Mouse (Mus musculus): ENCODE data around the gene 4930402H24Rik.

- no peak for TF ChIP-seq POLR2A (IDR thresholded peaks at IDR 0.05; ENCODE audit: low read depth, low read length)
- TF ChIP-seq CTCF (IDR thresholded peaks at IDR 0.05; ENCODE audit: extremely low read depth, insufficient read length, insufficient replicate concordance, low read depth, low read length): no peak
Observed at GRCm38 (mm10) chr2:130755061-130755607, 151.1 kb downstream of the 4930402H24Rik start.
